Mouse (Mus musculus) kidney, embryonic 14.5 days (tissue): ENCODE measurements around the gene Vstm5. TPM values are rescaled to one million over a fixed set of nuclear protein-coding genes. Genes with fewer than 3 reads are reported as not detected.

Experiments used
- ATAC-seq: fragments of 200-750 bp; cut with Nextera tagmentation; 2 replicates; pipeline ENCODE4 v1.8.0; 2017; ENCODE audit warnings: moderate number of reproducible peaks, mild to moderate bottlenecking, moderate TSS enrichment, moderate library complexity; ENCODE audit not compliant: low FRiP score, low TSS enrichment
- H3K27ac ChIP-seq: fragments of 300-500 bp; sonication (generic); 2 replicates; pipeline ENCODE4 v1.5.1; 2014; ENCODE audit warnings: low read depth, mild to moderate bottlenecking, low read length, moderate library complexity, mixed read lengths
- H3K27me3 ChIP-seq: fragments of 300-500 bp; sonication (generic); 2 replicates; pipeline ENCODE4 v1.6.1; 2014; ENCODE audit warnings: mild to moderate bottlenecking, low read length; ENCODE audit not compliant: control insufficient read depth, insufficient read depth
- H3K36me3 ChIP-seq: fragments of 300-500 bp; sonication (generic); 2 replicates; pipeline ENCODE4 v1.6.1; 2014; ENCODE audit warnings: low read length, mixed read lengths; ENCODE audit not compliant: control insufficient read depth, insufficient read depth
- H3K4me1 ChIP-seq: fragments of 300-500 bp; sonication (generic); 2 replicates; pipeline ENCODE4 v1.6.1; 2014; ENCODE audit warnings: low read length, mixed read lengths; ENCODE audit not compliant: control insufficient read depth, insufficient read depth
- H3K4me2 ChIP-seq: fragments of 300-500 bp; sonication (generic); replicated peaks from 2 replicates; pipeline ENCODE4 v1.6.1; 2014; ENCODE audit warnings: low read depth, mild to moderate bottlenecking, low read length
- H3K4me3 ChIP-seq: fragments of 300-500 bp; sonication (generic); 2 replicates; pipeline ENCODE4 v1.5.1; 2014; ENCODE audit warnings: mild to moderate bottlenecking, low read length
- H3K9ac ChIP-seq: fragments of 300-500 bp; sonication (generic); 2 replicates; pipeline ENCODE4 v1.6.1; 2014; ENCODE audit warnings: low read depth, mild to moderate bottlenecking, low read length, moderate library complexity
- H3K9me3 ChIP-seq: fragments of 300-500 bp; sonication (generic); 2 replicates; pipeline ENCODE4 v1.6.1; 2016; ENCODE audit warnings: low read length; ENCODE audit not compliant: control insufficient read depth
- WGBS: fragments of 180-500 bp; shearing (Covaris S2); extraction: QIAGEN DNeasy Blood & Tissue Kit; methylation state at CpG from one replicate; pipeline ENCODE4 v1.1.7; 2014; 5-methylcytosine and 5-hydroxymethylcytosine counted together
- polyA plus RNA-seq: library from polyadenylated mRNA; unstranded; fragments of >200 nt; fragmentation: Nextera tagmentation; extraction: Ambion mirVana; gene quantifications from 2 replicates; pipeline ENCODE4 v1.2.1, GENCODE M21; 2014

The Vstm5 gene
- polyA plus RNA-seq, 1 experiment from 2014 or later, result 5.6 TPM

GRCm38 (mm10) chr9:15308254-15308653 is 69.4 kb downstream of the Vstm5 start:
- WGBS, result 64% methylated on average over 2 of the region's 2 CpGs
- Histone ChIP-seq H3K4me2 (peak overlapping the region; percentile 67), H3K27ac (no peak overlapping the region), H3K27me3 (no peaks in the 10 kb centered on the region), H3K9ac (no peak overlapping the region), H3K9me3 (no peaks in the 10 kb centered on the region), H3K4me3 (peak overlapping the region; percentile 74), H3K4me1 (peaks cover 19% of the 10 kb centered on the region), H3K36me3 (peaks cover 59% of the 10 kb centered on the region)
- ATAC-seq, result no peak

Other genes starting within 250 kb of the Vstm5 start
- gene Panx1, start 193.6 kb upstream of the Vstm5 start, polyA plus RNA-seq, result 52.8 and 71.2 TPM in 2 replicates
- not detected in 2 replicates for gene Hephl1, start 126.9 kb upstream of the Vstm5 start, polyA plus RNA-seq
- gene Med17, start 40.9 kb downstream of the Vstm5 start, polyA plus RNA-seq, result 32.4 and 40.2 TPM in 2 replicates
- gene Taf1d, start 67.2 kb downstream of the Vstm5 start, polyA plus RNA-seq, result 101 and 121 TPM in 2 replicates
- gene 4931406C07Rik, start 67.4 kb downstream of the Vstm5 start, polyA plus RNA-seq, result 10.4 and 13.8 TPM in 2 replicates
- 21.4 and 26.9 TPM in 2 replicates for gene Cep295, start 118.7 kb downstream of the Vstm5 start, polyA plus RNA-seq